Mouse (Mus musculus) small intestine, adult 2 months (tissue): ENCODE data around the gene Otc.

Source experiments
- CTCF ChIP-seq: fragments of 200-500 bp; IDR thresholded peaks from 2 replicates; pipeline ENCODE4 v1.5.1; 2012; ENCODE audit warnings: low read depth, mild to moderate bottlenecking, control low read depth, inconsistent platforms, low read length, moderate library complexity, mixed read lengths; ENCODE audit not compliant: insufficient replicate concordance, insufficient read length; ENCODE audit errors: extremely low read depth
- POLR2A ChIP-seq: fragments of 200-500 bp; IDR thresholded peaks from 2 replicates; pipeline ENCODE4 v1.6.1; 2012; ENCODE audit warnings: low read depth, mild to moderate bottlenecking, control low read depth, inconsistent platforms, low read length, moderate library complexity

- TF ChIP-seq POLR2A (peak; percentile 25; the same call in 1 of the 2 replicates), CTCF (no peak)
These were observed at the start of gene Otc for GRCm38 (mm10) chrX:10251852-10252504.
